20 mouse cellular contexts compared by ENCODE assay signal in genomic region chr11:114692601-114693000, GRCm38 (mm10). TPM values are rescaled to one million over a fixed set of nuclear protein-coding genes. Genes with fewer than 3 reads are reported as not detected.
"Had no signal": no experiment of that assay in that cellular context is flagged by ENCODE, and none has a peak within 500 bp of the region (broad histone marks: within the 10 kb centered on the region; RNA-seq: fewer than 3 reads in every experiment).

No protein-coding gene starts in this region.

- H3K9me3 ChIP-seq: limb, embryonic 12.5 days; limb, embryonic 15.5 days had no signal

- ATAC-seq: liver, postnatal 0 days; lung, postnatal 0 days had no signal

- H3K27me3 ChIP-seq: limb, embryonic 12.5 days; limb, embryonic 15.5 days had no signal

- H3K4me3 ChIP-seq: limb, embryonic 12.5 days; limb, embryonic 15.5 days had no signal

- DNase-seq: kidney, adult 9 months; kidney, postnatal 14 days; left cerebral cortex, postnatal 4 days; liver, postnatal 0 days; lung, embryonic 14.5 days; midbrain, embryonic 14.5 days; right cerebral cortex, adult 18-20 months; right cerebral cortex, postnatal 14 days; right cerebral cortex, postnatal 4 days; thymus, adult 2 months; thymus, postnatal 14 days; thymus, postnatal 4 days had no signal

- H3K27ac ChIP-seq: limb, embryonic 12.5 days; limb, embryonic 15.5 days; liver, embryonic 14.5 days; stomach, postnatal 0 days had no signal

- H3K4me1 ChIP-seq: limb, embryonic 12.5 days had no signal

- H3K9ac ChIP-seq: limb, embryonic 12.5 days; limb, embryonic 15.5 days; liver, embryonic 14.5 days; liver, postnatal 0 days; lung, embryonic 14.5 days had no signal

- H3K4me2 ChIP-seq: limb, embryonic 12.5 days; limb, embryonic 15.5 days; liver, embryonic 11.5 days; lung, embryonic 14.5 days had no signal

RNA-seq across cellular contexts. Expression of gene Dnaic2, which starts 34.6 kb away (rescaled TPM):
- total RNA-seq: megakaryocyte, adult 5-6 weeks had no signal
- polyA plus RNA-seq: liver, embryonic 11.5 days; macrophage had no signal
